Mouse (Mus musculus) layer of hippocampus, adult 9-11 months (tissue): ENCODE data around the gene Ctbp2.

Experiments
- DNase-seq: peaks from one replicate; pipeline ENCODE4 v3.0.0; 2022

Gene Ctbp2

DNA sequence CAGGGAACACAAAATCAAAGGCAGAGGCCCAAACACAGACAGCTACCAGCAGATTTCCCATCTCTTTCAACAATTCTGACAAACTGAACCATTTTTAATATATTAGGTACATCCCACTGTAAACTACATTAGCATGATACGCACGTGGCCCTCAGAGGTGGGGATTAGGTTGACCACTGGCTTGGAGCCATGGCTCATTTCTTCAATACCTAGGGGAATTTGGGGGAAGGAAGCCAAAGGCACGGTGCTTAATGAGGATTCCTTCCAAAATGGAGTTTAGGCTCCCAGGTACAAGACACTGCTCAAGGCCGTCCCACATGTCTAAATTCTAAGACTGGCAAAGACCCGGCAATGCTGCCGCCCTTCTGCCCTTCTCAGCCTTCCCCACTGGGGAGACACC, 121.9 kb downstream of the Ctbp2 start:
- DNase-seq, result no peak

DNA sequence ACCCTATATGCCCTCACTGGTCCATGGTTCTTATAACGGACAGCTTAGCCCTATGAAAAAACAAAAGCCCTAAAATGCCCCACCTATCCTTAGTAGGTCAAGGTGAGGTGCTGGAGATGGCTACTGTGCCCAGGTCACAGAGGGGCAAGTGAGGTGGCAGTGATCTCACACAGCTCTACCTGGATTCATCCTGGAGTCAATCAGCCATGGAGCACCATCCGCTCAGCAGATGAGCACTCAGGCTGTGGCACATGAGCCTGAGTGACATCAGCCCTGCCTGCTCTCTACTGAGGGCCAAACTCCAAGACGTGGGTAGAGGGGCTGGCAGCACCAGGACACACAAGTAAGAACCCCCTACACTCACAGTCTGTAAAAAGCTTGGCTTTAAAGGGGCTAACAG, 122.8 kb downstream of the Ctbp2 start:
- DNase-seq, result no peak

DNA sequence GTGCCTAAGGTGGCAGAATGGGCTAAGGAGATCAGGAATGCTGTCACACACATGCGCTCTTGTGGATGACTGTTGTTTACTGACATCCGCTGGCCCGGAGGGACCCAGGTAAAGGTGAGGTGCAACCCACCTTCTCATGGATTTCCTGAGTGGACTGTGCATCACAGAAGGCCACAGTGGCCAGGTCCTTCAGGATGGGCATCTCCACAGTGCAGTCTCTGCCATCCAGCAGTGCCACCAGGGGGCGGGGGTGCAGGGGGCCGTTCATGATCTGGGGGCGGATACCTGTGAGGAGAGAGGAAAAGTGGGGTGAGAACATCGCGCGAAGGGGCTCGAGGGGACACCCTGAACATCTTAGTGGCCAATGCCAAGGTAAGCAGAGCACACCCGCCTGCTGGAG, 125.1 kb downstream of the Ctbp2 start:
- no peak for DNase-seq

DNA sequence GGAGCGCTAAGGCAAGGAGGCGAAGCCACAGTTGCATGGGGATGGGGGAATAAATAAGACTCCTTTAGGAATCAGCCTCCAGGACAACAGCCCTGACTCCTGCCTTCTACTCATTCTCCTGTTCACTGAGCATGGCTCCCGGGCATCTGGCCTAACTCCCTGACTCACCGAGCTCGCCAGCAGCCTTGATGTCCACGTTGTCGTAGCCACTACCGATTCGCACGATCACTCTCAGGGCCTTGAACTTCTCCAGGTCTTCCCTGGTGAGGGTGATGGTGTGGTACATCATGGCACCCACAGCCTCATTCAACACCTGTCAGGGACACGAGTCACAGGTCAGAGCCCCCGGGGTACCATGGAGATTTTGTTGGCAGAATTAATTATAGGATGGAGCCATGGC, 125.5 kb downstream of the Ctbp2 start:
- DNase-seq, result no peak

DNA sequence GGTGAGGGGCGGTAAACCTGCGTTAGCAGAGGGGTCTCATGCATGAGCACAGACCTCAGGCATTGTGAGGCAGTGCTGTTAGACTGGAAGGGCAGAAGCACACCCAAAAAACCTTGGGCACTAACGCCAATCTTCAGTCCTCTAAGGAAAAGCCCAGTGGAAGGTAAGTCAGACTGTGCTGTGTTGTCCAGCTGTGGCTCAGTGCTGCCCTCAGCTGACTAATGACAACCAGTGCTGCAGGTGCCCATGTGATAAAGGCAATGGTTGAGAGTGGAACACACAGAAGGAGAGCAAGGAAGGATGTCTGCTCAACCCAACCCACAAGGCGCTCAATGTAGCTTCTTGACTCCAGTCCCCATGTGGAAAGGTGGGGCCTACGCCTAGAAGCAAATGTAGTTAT, 127.8 kb downstream of the Ctbp2 start:
- no peak for DNase-seq

DNA sequence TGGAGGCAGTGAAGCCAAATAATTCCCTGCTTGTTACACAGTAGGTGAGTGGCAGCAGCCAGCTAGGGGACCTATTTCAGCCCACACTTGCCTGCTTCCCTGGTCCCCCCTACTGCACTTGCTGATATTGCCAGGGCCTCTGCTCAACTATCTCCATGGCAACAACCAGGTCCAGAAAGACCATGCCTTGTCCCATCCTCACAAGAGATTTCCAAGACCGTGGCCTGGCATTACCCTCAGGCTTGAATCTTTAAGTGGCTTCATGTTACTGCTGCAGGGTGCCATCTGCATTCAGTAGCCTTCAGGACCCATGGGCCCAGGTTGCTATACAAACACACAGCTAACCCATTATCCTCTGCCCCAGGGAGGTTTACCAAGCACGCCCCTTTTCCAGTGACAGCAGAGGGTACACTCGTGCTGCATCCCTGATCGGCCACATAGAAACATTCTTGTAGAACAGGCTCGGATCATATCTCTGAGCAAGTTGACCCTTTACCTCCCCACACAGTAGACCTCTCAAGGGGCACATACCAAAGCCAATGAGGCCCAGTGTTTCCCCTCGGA, 129.4 kb downstream of the Ctbp2 start:
- no peak for DNase-seq

DNA sequence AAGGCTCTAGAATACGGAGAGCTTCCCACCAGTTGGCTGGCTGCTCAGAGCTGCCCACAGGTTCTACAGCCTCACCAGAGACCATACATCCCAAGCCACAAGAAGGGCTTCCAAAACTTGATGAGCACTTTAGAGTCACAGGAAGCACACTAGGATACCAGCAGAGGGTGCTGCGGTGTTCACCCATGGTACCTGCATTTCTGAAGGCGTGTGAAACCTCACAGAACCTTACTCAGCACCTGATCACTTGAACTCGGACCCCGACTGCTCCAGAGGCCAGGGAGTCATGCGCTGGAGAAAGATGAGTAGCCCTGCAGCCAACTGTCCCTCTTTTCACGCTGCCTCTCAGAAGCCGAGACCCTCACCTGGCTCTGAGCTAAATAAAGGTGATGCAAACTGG, 130.0 kb downstream of the Ctbp2 start:
- no peak for DNase-seq

DNA sequence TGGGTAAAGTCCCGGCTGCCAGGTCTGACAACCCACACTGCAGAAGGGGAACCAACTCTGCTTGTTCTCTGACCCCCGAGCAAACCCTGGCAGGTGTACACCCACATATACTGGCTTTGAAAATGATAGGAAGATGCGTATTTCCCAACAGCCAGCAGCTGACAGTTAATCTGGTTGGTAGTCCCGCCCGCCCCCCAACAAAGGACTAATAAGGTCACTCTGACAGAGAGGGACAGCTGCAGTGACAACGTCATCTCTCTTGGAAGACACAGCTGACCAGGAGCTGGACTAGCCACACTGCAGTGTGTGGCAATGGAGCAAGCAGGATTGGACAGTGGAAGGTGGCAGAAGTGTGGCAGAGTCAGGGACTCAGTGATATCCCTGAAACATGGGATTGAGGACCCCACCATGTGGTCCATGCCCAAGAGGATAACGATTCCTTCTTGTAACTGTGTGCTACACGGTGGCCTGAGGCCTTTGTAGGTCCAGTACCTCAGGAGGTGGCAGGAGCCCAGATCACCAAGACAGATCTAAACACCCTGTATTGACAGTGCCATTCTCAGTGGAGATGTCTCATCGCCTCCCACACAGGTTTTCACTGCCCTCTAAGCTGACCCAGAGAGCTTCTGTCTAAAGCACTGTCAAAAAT, 131.1 kb downstream of the Ctbp2 start:
- DNase-seq, result no peak

DNA sequence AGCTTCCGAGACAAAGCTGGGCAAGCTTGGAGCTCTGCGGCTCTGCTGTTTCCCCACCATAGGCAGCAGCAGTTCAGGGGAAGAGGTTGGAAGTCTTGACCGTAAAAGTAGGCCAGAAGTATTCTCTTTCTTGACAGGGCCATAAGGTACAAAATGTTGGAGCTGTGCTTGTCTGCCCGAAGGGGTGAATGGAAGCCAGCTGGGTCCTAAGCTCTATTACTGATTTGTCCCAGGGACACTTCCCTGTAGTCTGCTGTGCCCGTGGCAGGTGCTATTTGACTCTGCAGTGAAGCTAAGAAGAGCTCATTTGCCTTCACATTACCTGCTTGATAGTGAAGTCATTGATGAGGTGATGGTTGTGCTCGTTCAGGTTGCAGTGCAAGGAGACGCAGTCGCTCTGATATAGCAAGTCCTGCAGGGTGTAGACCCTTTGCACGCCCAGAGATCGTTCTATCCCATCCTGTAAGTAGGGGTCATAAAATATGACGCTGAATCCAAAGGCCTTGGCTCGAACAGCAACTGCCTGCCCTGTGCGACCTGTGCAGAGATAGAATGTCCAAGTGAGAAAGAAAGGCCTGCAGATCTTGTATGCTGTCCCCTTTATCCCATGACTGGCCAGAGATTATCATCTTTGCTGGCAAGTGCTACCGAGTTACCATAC, 132.8 kb downstream of the Ctbp2 start:
- no peak for DNase-seq

DNA sequence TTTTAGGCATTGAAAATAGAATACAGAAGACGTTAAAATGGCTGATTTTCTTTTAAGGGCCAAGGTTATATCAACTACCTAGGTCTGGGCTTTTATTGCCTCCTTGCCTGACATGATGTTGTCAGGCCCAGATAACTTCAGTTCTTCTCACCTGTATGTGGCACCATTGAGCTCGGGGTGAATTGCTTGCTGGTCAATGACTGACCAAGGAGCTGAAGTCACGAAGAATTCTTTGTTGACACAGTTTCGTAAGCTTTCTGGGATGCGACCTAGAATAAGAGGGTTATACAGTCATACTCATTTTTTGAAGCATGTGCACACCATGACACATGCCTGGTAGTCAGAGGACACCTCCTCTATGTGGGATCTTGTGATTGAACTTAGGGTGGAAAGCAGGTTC, 134.3 kb downstream of the Ctbp2 start:
- DNase-seq, result no peak

DNA sequence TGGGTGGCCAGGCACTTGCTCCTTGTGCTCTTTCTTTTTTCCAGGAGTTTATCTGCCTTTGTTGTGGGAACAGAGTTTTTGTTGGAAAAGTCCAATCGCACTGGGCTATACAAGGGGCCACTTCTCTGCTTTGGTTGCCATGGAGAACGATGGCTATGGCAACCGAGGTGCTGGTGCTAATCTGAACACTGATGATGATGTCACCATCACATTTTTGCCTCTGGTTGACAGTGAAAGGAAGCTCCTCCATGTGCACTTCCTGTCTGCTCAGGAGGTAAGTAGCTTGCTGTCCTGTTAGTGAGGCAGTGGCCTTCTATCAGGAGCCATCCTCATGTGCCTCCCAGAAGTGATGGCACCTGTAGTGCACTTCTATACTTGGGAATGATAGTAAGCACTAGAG, 141.5 kb downstream of the Ctbp2 start:
- DNase-seq, result no peak

DNA sequence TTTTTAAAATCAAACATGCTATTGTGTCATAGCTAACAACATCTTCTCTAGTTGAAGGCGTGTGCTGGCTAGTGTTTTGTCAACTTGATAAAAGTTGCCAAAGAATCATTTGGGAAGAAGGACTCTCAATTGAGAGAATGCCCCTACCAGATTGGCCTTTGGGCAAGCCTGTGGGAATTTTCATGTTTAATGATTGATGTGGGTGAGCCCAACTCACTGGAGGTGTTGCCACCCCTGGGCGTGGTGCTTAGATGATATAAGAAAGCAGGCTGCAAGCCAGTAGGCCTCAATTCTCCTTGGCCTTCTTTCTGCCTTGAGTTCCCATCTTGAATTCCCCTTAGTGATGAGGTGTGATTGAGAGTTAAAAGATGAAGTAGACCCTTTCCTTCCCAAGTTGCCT, 146.2 kb downstream of the Ctbp2 start:
- DNase-seq, result no peak

DNA sequence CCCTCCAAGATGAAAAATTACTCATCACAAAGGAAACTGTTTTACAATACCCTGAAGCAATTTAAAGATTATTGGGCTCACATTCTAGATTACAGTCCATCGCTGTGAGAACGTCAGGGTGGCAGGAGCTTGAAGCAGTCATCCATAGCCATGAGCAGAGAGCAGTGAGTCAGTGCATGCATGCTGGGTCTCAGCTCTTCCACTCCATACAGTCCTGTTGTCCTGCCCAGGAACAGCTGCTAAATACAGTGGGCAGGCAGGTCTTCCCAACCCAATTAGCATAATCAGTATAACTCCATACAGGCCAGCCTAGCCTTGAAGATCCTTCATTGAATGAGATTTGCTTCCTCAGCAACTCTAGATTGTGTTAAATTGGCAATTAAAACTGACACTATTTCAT, 148.1 kb downstream of the Ctbp2 start:
- DNase-seq, result no peak

DNA sequence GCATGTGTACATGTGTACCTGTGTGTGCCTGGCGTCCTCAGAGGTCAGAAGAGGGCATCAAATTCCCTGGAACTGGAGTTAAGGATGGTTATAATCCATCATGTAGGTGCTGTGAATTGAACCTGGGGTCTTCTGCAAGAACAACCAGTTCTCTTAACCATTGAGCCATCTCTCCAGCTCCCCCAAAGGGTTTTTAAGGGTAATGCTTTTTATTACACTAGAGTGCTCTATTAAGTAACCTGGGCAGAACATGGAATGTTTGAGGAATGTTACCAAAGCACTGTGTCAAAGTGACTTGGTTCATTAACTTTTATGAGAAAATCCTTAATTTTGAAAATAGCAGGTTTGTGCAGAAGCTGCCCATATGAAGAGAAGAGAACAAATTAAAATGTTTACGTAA, 152.1 kb downstream of the Ctbp2 start:
- no peak for DNase-seq

DNA sequence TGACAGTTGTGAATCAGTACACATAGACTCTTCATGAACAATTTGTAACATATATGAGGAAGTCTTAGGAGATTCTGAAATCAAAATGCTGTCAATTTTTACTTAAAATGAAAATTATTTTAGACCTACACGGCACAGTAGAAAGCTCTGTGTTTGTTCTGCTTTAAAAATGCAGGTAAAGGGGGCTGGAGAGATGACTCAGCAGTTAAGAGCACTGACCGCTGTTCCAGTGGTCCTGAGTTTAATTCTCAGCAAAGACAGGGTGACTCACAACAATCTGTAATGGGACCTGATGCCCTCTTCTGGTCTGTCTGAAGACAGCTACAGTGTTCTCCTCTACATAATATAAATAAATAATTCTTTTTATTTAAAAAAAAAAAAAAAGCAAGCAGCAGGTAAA, 158.4 kb downstream of the Ctbp2 start:
- DNase-seq, result no peak

DNA sequence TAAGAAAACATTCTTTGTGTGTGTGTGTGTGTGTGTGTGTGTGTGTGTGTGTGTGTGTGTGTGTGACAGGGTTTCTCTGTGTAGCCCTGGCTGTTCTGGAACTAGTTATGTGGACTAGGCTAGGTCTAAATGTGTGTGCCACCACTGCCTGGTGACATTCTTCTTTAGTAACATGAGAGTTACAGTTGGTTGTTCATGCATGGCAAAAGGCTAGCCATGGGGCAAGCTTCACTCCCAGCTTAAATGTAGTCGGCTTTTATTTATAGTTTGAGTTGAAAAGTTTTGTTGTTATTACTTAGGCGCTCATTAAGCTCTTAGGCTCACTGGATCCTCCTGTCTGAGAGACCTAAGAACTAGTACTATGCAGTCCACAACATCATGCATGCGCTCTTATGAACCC, 159.8 kb downstream of the Ctbp2 start:
- no peak for DNase-seq

DNA sequence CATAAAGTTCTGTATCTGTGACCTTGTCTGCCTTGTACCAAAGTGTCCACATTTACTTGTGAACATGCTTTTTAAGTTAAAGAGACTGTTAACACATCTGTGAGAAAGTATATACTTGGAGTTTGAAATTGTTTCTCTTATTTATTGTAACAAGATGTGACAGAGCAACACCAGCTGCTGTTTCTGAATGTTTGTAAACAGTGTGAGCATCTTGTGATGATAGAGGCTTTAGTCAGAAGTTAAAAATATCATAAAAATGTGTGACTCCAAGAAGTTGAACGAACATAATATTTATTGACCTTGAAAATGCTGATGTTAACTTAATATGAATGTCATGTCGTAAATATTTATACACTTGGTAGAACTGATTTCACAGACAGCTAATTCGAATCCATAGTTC, 173.5 kb downstream of the Ctbp2 start:
- DNase-seq, result no peak

DNA sequence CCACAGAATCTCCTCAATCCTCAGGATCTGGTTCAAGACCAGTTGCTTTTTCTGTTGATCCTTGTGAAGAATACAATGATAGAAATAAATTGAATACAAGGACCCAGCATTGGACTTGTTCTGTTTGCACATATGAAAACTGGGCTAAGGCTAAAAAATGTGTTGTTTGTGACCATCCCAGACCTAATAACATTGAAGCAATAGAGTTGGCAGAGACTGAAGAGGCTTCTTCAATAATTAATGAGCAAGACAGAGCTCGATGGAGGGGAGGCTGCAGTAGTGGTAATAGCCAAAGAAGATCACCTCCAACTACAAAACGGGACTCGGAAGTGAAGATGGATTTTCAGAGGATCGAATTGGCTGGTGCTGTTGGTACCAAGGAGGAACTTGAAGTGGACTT, 174.2 kb downstream of the Ctbp2 start:
- DNase-seq, result no peak

DNA sequence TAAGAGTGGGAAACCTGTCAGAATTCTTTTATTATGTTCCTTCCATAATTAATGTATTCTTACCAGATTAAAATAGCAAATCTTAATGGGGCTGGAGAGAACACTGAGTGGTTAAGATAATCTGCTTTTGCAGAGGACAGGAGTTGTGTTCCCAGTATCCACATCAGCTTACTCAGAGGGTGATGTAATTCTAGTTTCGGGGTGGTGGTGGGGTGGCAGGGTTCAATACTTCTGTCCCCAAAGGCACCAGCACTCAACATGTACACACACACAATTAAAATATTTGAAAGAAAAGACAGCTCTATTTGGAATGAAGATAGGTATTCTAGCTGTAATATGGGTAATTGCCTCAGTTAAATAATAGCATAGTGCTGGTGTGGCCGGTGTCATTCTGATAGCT, 183.6 kb downstream of the Ctbp2 start:
- DNase-seq, result no peak

DNA sequence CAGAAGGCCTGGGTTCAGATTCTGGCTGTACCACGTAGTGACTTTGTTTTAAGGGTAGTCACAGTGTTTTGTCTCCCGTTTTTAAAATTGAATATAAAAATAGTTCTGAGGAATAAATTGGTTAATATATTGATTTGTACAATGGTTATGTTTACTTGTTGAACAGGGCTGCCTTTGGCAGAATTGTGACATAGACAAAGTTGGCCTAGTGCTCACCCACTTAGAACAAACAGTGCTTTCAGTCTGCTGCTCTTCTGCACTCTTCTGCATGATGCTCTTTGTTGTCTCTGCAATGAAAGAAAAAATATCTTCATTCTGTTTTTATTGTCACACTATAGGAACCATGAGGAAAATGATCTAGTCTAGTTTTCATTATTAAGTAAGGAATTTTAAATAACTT, 185.0 kb downstream of the Ctbp2 start:
- DNase-seq, result peak; percentile 6
